Mouse (Mus musculus): Measurements from ENCODE around the gene Ahcyl2. TPM values are rescaled to one million over a fixed set of nuclear protein-coding genes. Genes with fewer than 3 reads are reported as not detected.
"Not testable (repeated sequence)": the region's sequence is repeated elsewhere in the genome, so short reads cannot be mapped to it uniquely, and the experiment has no call there.

Ahcyl2 gene
- polyA plus RNA-seq, 1 experiment from 2014 or later, result 11.7 TPM

DNA sequence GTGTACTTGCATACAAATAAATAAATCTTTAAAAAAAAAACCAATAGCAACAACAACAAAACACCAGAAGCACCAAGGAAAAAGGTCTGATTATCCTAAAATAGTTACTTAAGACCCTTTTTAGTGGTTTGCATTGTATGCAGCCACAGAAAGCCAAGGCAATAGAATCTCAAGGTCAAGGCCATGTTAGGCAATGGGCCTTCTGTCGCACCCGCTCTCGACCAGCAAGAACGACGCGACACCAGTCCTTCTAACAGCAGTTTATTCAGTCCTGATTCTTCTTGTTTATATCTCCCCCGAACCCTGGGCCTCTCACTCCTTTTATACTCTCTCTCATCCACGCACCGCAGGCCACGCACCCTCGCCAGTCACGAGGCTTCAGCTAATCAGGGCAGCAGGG lies 48.6 kb downstream of the Ahcyl2 start:
- not testable (repeated sequence) for H3K9me3 ChIP-seq (ENCODE audit: control insufficient read depth, low read length); H3K4me1 ChIP-seq (ENCODE audit: control insufficient read depth in 2 of 2, insufficient read depth in 2 of 2, low read length in 2 of 2); ATAC-seq (ENCODE audit: insufficient number of reproducible peaks, insufficient read depth, low FRiP score, low read depth); H3K4me2 ChIP-seq (ENCODE audit: low read length); H3K27ac ChIP-seq (replicated peaks in 1 of 2; ENCODE audit: control insufficient read depth in 1 of 2, insufficient read depth in 1 of 2, low read depth in 2 of 2, low read length in 2 of 2); H3K4me3 ChIP-seq (ENCODE audit: control insufficient read depth in 1 of 2, insufficient read depth in 1 of 2, low read depth in 1 of 2, low read length in 2 of 2); H3K9ac ChIP-seq (ENCODE audit: low read length); H3K27me3 ChIP-seq (ENCODE audit: control insufficient read depth, insufficient read depth, low read length); H3K36me3 ChIP-seq (ENCODE audit: control insufficient read depth, insufficient read depth, low read length)
- WGBS, result 89% methylated on average over 12 of the region's 12 CpGs

DNA sequence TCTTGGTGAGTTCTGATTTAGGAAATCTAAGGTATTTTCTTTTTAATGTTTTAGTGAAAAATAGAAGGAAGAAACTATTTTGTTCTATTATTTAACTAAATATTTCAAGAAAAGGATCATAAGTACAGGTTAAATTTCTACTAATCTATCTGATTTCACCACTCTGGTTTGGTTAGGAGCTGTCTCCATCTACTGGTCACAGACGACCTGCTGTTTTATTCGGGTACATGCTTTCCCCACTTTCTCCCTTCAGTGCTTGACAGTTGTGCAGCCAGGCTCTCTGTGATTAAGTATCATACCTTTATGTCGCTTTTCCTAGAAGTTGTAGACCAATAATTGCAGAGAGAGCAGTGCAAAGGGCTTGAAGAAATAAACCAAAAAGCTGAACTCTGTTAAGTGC lies 51.5 kb downstream of the Ahcyl2 start:
- no peak overlapping the region for H3K9ac ChIP-seq (ENCODE audit: low read length)
- H3K4me2 ChIP-seq (ENCODE audit: low read length), result no peak overlapping the region
- no peaks in the 10 kb centered on the region for H3K9me3 ChIP-seq (ENCODE audit: control insufficient read depth, low read length)
- H3K36me3 ChIP-seq (ENCODE audit: control insufficient read depth, insufficient read depth, low read length), result no peaks in the 10 kb centered on the region
- no peaks in the 10 kb centered on the region for H3K27me3 ChIP-seq (ENCODE audit: control insufficient read depth, insufficient read depth, low read length)
- WGBS, result 25% methylated on average over 3 of the region's 3 CpGs
- ATAC-seq (ENCODE audit: insufficient number of reproducible peaks, insufficient read depth, low FRiP score, low read depth), result no peak
- no peak overlapping the region for H3K4me3 ChIP-seq (ENCODE audit: control insufficient read depth in 1 of 2, insufficient read depth in 1 of 2, low read depth in 1 of 2, low read length in 2 of 2)
- H3K27ac ChIP-seq (replicated peaks in 1 of 2; ENCODE audit: control insufficient read depth in 1 of 2, insufficient read depth in 1 of 2, low read depth in 2 of 2, low read length in 2 of 2), result no peak overlapping the region
- no peaks in the 10 kb centered on the region for H3K4me1 ChIP-seq (ENCODE audit: control insufficient read depth in 2 of 2, insufficient read depth in 2 of 2, low read length in 2 of 2)

DNA sequence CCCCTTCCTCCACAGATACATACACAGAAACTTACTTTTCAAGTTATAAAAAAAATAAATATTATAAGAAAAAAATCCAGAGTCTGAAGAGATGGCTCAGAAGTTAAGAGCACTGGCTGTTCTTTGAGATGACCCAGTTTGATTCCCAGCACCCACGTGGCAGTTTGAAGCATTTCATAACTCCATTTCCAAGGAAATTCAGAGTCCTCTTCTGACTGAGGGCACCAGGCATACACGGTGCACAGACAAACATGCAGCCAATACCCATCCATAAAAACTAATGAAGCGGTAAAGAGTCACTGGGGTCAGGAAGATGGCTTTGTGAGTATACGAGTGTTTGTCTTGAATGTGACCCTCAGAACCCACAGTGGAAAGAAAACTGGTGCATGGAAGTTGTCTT lies 52.5 kb downstream of the Ahcyl2 start:
- Histone ChIP-seq H3K27me3 (ENCODE audit: control insufficient read depth, insufficient read depth, low read length) (no peaks in the 10 kb centered on the region), H3K4me2 (ENCODE audit: low read length) (no peak overlapping the region), H3K36me3 (ENCODE audit: control insufficient read depth, insufficient read depth, low read length) (no peaks in the 10 kb centered on the region), H3K4me3 (ENCODE audit: control insufficient read depth in 1 of 2, insufficient read depth in 1 of 2, low read depth in 1 of 2, low read length in 2 of 2) (no peak overlapping the region), H3K27ac (replicated peaks in 1 of 2; ENCODE audit: control insufficient read depth in 1 of 2, insufficient read depth in 1 of 2, low read depth in 2 of 2, low read length in 2 of 2) (no peak overlapping the region), H3K9ac (ENCODE audit: low read length) (no peak overlapping the region), H3K4me1 (ENCODE audit: control insufficient read depth in 2 of 2, insufficient read depth in 2 of 2, low read length in 2 of 2) (no peaks in the 10 kb centered on the region), H3K9me3 (ENCODE audit: control insufficient read depth, low read length) (no peaks in the 10 kb centered on the region)
- ATAC-seq (ENCODE audit: insufficient number of reproducible peaks, insufficient read depth, low FRiP score, low read depth), result no peak
- WGBS, result 89% methylated on average over 4 of the region's 4 CpGs

DNA sequence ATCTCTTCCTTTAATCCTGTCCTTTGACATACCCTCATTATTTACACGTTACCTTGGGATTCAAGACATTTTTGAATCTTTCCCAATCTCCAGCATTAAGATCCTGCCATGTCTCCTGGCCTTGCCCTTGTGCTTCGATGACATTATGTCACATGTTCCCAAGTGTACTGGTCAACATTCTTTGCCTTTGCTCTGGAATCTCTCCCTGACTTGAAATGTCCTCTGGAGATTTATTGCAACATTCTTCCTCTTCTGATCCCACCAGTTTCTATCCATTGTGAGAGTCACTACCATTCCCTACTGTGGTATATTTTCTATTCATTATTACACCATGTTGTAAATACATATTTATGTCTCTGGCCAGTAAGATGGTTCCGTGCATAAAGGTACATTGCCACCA lies 53.1 kb downstream of the Ahcyl2 start:
- Histone ChIP-seq H3K9ac (ENCODE audit: low read length) (no peak overlapping the region), H3K27me3 (ENCODE audit: control insufficient read depth, insufficient read depth, low read length) (no peaks in the 10 kb centered on the region), H3K27ac (replicated peaks in 1 of 2; ENCODE audit: control insufficient read depth in 1 of 2, insufficient read depth in 1 of 2, low read depth in 2 of 2, low read length in 2 of 2) (no peak overlapping the region), H3K4me1 (ENCODE audit: control insufficient read depth in 2 of 2, insufficient read depth in 2 of 2, low read length in 2 of 2) (no peaks in the 10 kb centered on the region), H3K36me3 (ENCODE audit: control insufficient read depth, insufficient read depth, low read length) (no peaks in the 10 kb centered on the region), H3K4me2 (ENCODE audit: low read length) (no peak overlapping the region), H3K4me3 (ENCODE audit: control insufficient read depth in 1 of 2, insufficient read depth in 1 of 2, low read depth in 1 of 2, low read length in 2 of 2) (no peak overlapping the region), H3K9me3 (ENCODE audit: control insufficient read depth, low read length) (no peaks in the 10 kb centered on the region)
- no peak for ATAC-seq (ENCODE audit: insufficient number of reproducible peaks, insufficient read depth, low FRiP score, low read depth)
- WGBS, result 80% methylated on average over 3 of the region's 3 CpGs

DNA sequence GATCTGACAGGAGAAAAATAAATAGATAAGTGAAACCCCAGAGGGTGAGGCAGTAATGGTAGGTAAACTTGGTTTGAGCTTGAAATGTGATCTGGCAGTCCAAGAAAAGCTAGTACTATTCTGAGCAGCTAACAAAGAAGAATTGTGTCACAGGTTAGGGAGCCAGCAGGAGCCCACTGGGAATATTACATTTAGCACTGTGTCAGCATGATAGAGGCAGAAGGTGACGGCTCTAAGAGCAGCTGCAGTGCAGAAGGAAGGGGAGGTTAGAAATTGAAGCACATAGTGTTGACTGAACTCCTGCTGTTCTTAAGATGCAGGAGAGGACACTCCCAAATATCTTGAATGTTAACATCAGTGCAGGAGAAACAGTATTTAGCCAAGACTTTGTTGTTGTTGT lies 54.0 kb downstream of the Ahcyl2 start:
- Histone ChIP-seq H3K27me3 (ENCODE audit: control insufficient read depth, insufficient read depth, low read length) (no peaks in the 10 kb centered on the region), H3K4me1 (ENCODE audit: control insufficient read depth in 2 of 2, insufficient read depth in 2 of 2, low read length in 2 of 2) (no peaks in the 10 kb centered on the region), H3K9ac (ENCODE audit: low read length) (no peak overlapping the region), H3K4me3 (ENCODE audit: control insufficient read depth in 1 of 2, insufficient read depth in 1 of 2, low read depth in 1 of 2, low read length in 2 of 2) (no peak overlapping the region), H3K4me2 (ENCODE audit: low read length) (no peak overlapping the region), H3K9me3 (ENCODE audit: control insufficient read depth, low read length) (no peaks in the 10 kb centered on the region), H3K36me3 (ENCODE audit: control insufficient read depth, insufficient read depth, low read length) (no peaks in the 10 kb centered on the region), H3K27ac (replicated peaks in 1 of 2; ENCODE audit: control insufficient read depth in 1 of 2, insufficient read depth in 1 of 2, low read depth in 2 of 2, low read length in 2 of 2) (no peak overlapping the region)
- no peak for ATAC-seq (ENCODE audit: insufficient number of reproducible peaks, insufficient read depth, low FRiP score, low read depth)
- WGBS, result 50% methylated on average over 1 of the region's 1 CpGs

DNA sequence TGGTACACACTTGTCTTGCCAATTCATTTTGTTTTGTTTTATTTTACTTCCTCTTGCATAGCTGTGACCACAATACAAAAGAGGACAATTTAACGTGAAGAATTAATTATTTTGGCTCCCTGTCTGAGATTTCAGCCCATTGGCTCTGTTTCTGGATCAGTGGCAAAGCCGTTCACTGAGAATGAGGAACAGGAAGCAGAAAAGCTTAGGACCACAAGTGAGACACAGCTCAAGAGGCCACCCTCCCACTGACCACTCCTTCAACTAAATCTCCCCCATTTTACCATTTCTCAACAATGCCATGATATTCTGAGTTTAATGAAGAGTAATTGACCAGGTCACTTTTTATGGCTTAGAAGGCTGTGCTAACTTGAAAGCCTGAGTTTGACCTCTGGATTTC lies 57.5 kb downstream of the Ahcyl2 start:
- Histone ChIP-seq H3K9ac (ENCODE audit: low read length) (no peak overlapping the region), H3K27me3 (ENCODE audit: control insufficient read depth, insufficient read depth, low read length) (no peaks in the 10 kb centered on the region), H3K36me3 (ENCODE audit: control insufficient read depth, insufficient read depth, low read length) (no peaks in the 10 kb centered on the region), H3K9me3 (ENCODE audit: control insufficient read depth, low read length) (no peaks in the 10 kb centered on the region), H3K4me3 (ENCODE audit: control insufficient read depth in 1 of 2, insufficient read depth in 1 of 2, low read depth in 1 of 2, low read length in 2 of 2) (no peak overlapping the region), H3K4me2 (ENCODE audit: low read length) (no peak overlapping the region), H3K4me1 (ENCODE audit: control insufficient read depth in 2 of 2, insufficient read depth in 2 of 2, low read length in 2 of 2) (no peaks in the 10 kb centered on the region), H3K27ac (replicated peaks in 1 of 2; ENCODE audit: control insufficient read depth in 1 of 2, insufficient read depth in 1 of 2, low read depth in 2 of 2, low read length in 2 of 2) (no peak overlapping the region)
- 79% methylated on average over 2 of the region's 2 CpGs for WGBS
- no peak for ATAC-seq (ENCODE audit: insufficient number of reproducible peaks, insufficient read depth, low FRiP score, low read depth)

DNA sequence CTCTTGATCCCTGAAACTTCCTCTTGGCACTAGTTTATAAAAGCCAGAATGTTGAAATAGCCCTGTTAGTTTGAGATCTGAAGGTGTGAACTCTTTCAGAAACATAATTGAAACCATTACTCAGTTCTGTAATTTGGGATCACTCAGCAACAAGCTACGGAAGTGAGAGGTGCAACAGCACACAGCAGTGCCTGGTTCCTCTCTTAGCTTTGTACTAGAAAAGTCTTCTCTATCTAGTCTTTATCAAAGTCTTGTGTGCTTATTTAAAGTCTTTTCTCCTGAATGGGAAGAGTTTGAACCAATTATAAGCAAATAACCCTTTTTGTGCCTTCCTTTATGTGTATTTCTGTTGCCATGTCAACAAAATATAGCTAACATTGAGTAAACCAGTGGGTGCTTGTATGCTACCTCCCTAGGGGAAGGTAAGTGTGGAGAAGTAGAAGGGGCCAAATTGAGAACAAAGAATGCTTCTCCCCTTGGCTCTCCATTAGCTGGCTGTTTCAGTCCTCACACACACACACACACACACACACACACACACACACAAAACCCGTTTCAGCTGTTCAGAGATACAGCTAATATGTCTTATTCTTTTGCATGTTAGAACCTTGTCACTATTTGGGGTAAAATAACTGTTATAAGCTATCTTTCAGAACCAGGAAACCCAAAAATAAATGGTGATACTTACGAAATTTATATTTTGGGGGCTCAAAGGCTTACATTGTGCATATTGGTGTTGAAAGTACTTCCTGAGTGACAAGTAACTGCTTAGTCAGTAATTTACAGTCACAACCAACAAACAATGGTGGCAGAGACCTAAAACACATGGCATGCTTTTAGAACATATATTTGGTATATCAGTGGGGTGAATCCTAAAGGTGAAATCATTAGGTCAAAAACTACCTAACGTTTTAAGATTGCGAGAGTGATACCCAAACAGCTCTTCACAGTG lies 59.8 kb downstream of the Ahcyl2 start:
- H3K9ac ChIP-seq (ENCODE audit: low read length), result no peak overlapping the region
- H3K27ac ChIP-seq (replicated peaks in 1 of 2; ENCODE audit: control insufficient read depth in 1 of 2, insufficient read depth in 1 of 2, low read depth in 2 of 2, low read length in 2 of 2), result no peak overlapping the region
- no peak overlapping the region for H3K4me3 ChIP-seq (ENCODE audit: control insufficient read depth in 1 of 2, insufficient read depth in 1 of 2, low read depth in 1 of 2, low read length in 2 of 2)
- no peak for ATAC-seq (ENCODE audit: insufficient number of reproducible peaks, insufficient read depth, low FRiP score, low read depth)
- H3K4me2 ChIP-seq (ENCODE audit: low read length), result no peak overlapping the region
- no peaks in the 10 kb centered on the region for H3K36me3 ChIP-seq (ENCODE audit: control insufficient read depth, insufficient read depth, low read length)
- H3K9me3 ChIP-seq (ENCODE audit: control insufficient read depth, low read length), result no peaks in the 10 kb centered on the region
- no peaks in the 10 kb centered on the region for H3K4me1 ChIP-seq (ENCODE audit: control insufficient read depth in 2 of 2, insufficient read depth in 2 of 2, low read length in 2 of 2)
- WGBS, result 80% methylated on average over 5 of the region's 5 CpGs
- no peaks in the 10 kb centered on the region for H3K27me3 ChIP-seq (ENCODE audit: control insufficient read depth, insufficient read depth, low read length)

Data from heart, embryonic 14.5 days (tissue).